In genomic region chr11:4772925-4773324, GRCm38 (mm10) we compare ENCODE assay signal across 8 mouse cellular contexts. TPM values are rescaled to one million over a fixed set of nuclear protein-coding genes. Genes with fewer than 3 reads are reported as not detected.
A peak's percentile ranks its signal among the peaks of the same experiment; 100 is the strongest.
DNase-seq lines count a peak whose midpoint lies in the region; ATAC-seq lines count a peak whose summit lies in the region.

No protein-coding gene starts in this region.

- no peaks in the 10 kb centered on the region for H3K9me3 ChIP-seq in liver, embryonic 11.5 days (ENCODE audit: control insufficient read depth, low read length)
- no peaks in the 10 kb centered on the region for H3K9me3 ChIP-seq in hindbrain, embryonic 13.5 days
- H3K9me3 ChIP-seq in liver, embryonic 13.5 days (replicated peaks) = no peaks in the 10 kb centered on the region

- peaks cover 12% of the 10 kb centered on the region; the same call in 1 of the 2 replicates for H3K36me3 ChIP-seq in liver, embryonic 11.5 days (ENCODE audit: control insufficient read depth, insufficient read depth, low read length)
- H3K36me3 ChIP-seq in hindbrain, embryonic 13.5 days = peaks cover 47% of the 10 kb centered on the region
- H3K36me3 ChIP-seq in liver, embryonic 13.5 days = peaks cover 17% of the 10 kb centered on the region

- WGBS in liver, embryonic 11.5 days = 42% methylated on average over 3 of the region's 3 CpGs
- 33% methylated on average over 3 of the region's 3 CpGs for WGBS in hindbrain, embryonic 13.5 days
- 25% methylated on average over 3 of the region's 3 CpGs for WGBS in liver, embryonic 13.5 days (ENCODE audit: insufficient replicate concordance)

- no peak for ATAC-seq in liver, embryonic 11.5 days (replicated peaks; ENCODE audit: low FRiP score)
- no peak for ATAC-seq in hindbrain, embryonic 13.5 days (ENCODE audit: low FRiP score)
- no peak for ATAC-seq in liver, embryonic 13.5 days (ENCODE audit: low read depth)
- ATAC-seq in megakaryocyte, adult 5-6 weeks (ENCODE audit: poor library complexity, severe bottlenecking) = no peak

- no peaks in the 10 kb centered on the region for H3K27me3 ChIP-seq in liver, embryonic 11.5 days (replicated peaks; ENCODE audit: control insufficient read depth, insufficient read depth, low read length)
- no peaks in the 10 kb centered on the region for H3K27me3 ChIP-seq in hindbrain, embryonic 13.5 days
- no peaks in the 10 kb centered on the region for H3K27me3 ChIP-seq in liver, embryonic 13.5 days

- DNase-seq in liver = peak; percentile 77
- no peak for DNase-seq in liver, embryonic 11.5 days (ENCODE audit: low spot score)
- DNase-seq in adipocyte (ENCODE audit: low spot score) = peak; percentile 58
- peak; percentile 51 to 72 for DNase-seq in cerebellum, postnatal 4 days (ENCODE audit: low spot score in 2 of 2)
- peak; percentile 31 for DNase-seq in liver, embryonic 13.5 days
- peak; percentile 83 for DNase-seq in retina, embryonic 14.5 days (ENCODE audit: low spot score)

- H3K9ac ChIP-seq in liver, embryonic 11.5 days (ENCODE audit: low read depth, low read length) = no peak overlapping the region
- H3K9ac ChIP-seq in hindbrain, embryonic 13.5 days = no peak overlapping the region
- no peak overlapping the region for H3K9ac ChIP-seq in liver, embryonic 13.5 days

- H3K4me3 ChIP-seq in liver, embryonic 11.5 days (ENCODE audit: low read depth, low read length) = no peak overlapping the region
- no peak overlapping the region for H3K4me3 ChIP-seq in hindbrain, embryonic 13.5 days
- H3K4me3 ChIP-seq in liver, embryonic 13.5 days (replicated peaks) = no peak overlapping the region

- H3K4me1 ChIP-seq in liver, embryonic 11.5 days (replicated peaks; ENCODE audit: control insufficient read depth, insufficient read depth, low read length) = no peaks in the 10 kb centered on the region
- peaks cover 19% of the 10 kb centered on the region for H3K4me1 ChIP-seq in hindbrain, embryonic 13.5 days (replicated peaks)
- H3K4me1 ChIP-seq in liver, embryonic 13.5 days (replicated peaks) = no peaks in the 10 kb centered on the region

- no peak overlapping the region for H3K27ac ChIP-seq in liver, embryonic 11.5 days (ENCODE audit: low read depth, low read length)
- H3K27ac ChIP-seq in hindbrain, embryonic 13.5 days = peak overlapping the region; percentile 69; the same call in 1 of the 2 replicates
- no peak overlapping the region for H3K27ac ChIP-seq in liver, embryonic 13.5 days

- H3K4me2 ChIP-seq in liver, embryonic 11.5 days = no peak overlapping the region
- no peak overlapping the region for H3K4me2 ChIP-seq in hindbrain, embryonic 13.5 days
- H3K4me2 ChIP-seq in liver, embryonic 13.5 days = no peak overlapping the region

RNA-seq across cellular contexts. Expression of gene Cabp7, which starts 26.3 kb away (rescaled TPM):
- polyA plus RNA-seq in liver, embryonic 11.5 days (2014; fragmentation: Nextera tagmentation; extraction: Ambion mirVana) = 0.33 TPM in 1 of 2 replicates, not detected in the other
- polyA plus RNA-seq in hindbrain, embryonic 13.5 days (2015; fragmentation: Nextera tagmentation; extraction: Ambion mirVana) = 1.3 and 1.4 TPM in 2 replicates
- 0.06 TPM in 1 of 2 replicates, not detected in the other for polyA plus RNA-seq in liver, embryonic 13.5 days (2015; fragmentation: Nextera tagmentation; extraction: Ambion mirVana)
- not detected in 2 replicates for total RNA-seq in megakaryocyte, adult 5-6 weeks (2015)
- not detected in 2 replicates for total RNA-seq in megakaryocyte, adult 5-6 weeks (2017)
